Mouse (Mus musculus): ENCODE results near the gene Rbms3. TPM values are rescaled to one million over a fixed set of nuclear protein-coding genes. Genes with fewer than 3 reads are reported as not detected.
A peak's percentile ranks its signal among the peaks of the same experiment; 100 is the strongest.

Gene Rbms3
- polyA plus RNA-seq, 1 experiment from 2014 or later = 13.1 TPM

GRCm38 (mm10) chr9:116956156-116956555, 673.6 kb downstream of the Rbms3 start:
- Histone ChIP-seq H3K9me3 (replicated peaks) (peaks cover 5% of the 10 kb centered on the region; the same call in 1 of the 2 replicates), H3K4me2 (no peak overlapping the region), H3K9ac (no peak overlapping the region), H3K27me3 (no peaks in the 10 kb centered on the region), H3K27ac (no peak overlapping the region), H3K36me3 (ENCODE audit: poor library complexity, severe bottlenecking) (no peaks in the 10 kb centered on the region), H3K4me3 (no peak overlapping the region), H3K4me1 (no peaks in the 10 kb centered on the region)
- ATAC-seq = no peak
- WGBS = 94% methylated on average over 2 of the region's 2 CpGs

- Histone ChIP-seq H3K4me3 (no peak overlapping the region), H3K9me3 (replicated peaks) (no peaks in the 10 kb centered on the region), H3K9ac (no peak overlapping the region), H3K36me3 (ENCODE audit: poor library complexity, severe bottlenecking) (no peaks in the 10 kb centered on the region), H3K4me2 (no peak overlapping the region), H3K27ac (no peak overlapping the region), H3K4me1 (no peaks in the 10 kb centered on the region), H3K27me3 (no peaks in the 10 kb centered on the region)
- WGBS = 83% methylated on average over 3 of the region's 3 CpGs
- ATAC-seq = no peak
These were observed 681.5 kb downstream of the Rbms3 start for GRCm38 (mm10) chr9:116948211-116948610.

GRCm38 (mm10) chr9:116947369-116947768, 682.3 kb downstream of the Rbms3 start:
- Histone ChIP-seq H3K9ac (no peak overlapping the region), H3K4me3 (no peak overlapping the region), H3K27me3 (no peaks in the 10 kb centered on the region), H3K36me3 (ENCODE audit: poor library complexity, severe bottlenecking) (no peaks in the 10 kb centered on the region), H3K27ac (no peak overlapping the region), H3K9me3 (replicated peaks) (no peaks in the 10 kb centered on the region), H3K4me2 (no peak overlapping the region), H3K4me1 (no peaks in the 10 kb centered on the region)
- 91% methylated on average over 4 of the region's 4 CpGs for WGBS
- no peak for ATAC-seq

GRCm38 (mm10) chr9:116946787-116947186, 682.9 kb downstream of the Rbms3 start:
- WGBS = 93% methylated on average over 3 of the region's 3 CpGs
- Histone ChIP-seq H3K4me1 (no peaks in the 10 kb centered on the region), H3K4me3 (no peak overlapping the region), H3K36me3 (ENCODE audit: poor library complexity, severe bottlenecking) (no peaks in the 10 kb centered on the region), H3K9ac (no peak overlapping the region), H3K27me3 (no peaks in the 10 kb centered on the region), H3K27ac (no peak overlapping the region), H3K9me3 (replicated peaks) (no peaks in the 10 kb centered on the region), H3K4me2 (no peak overlapping the region)
- ATAC-seq = no peak

GRCm38 (mm10) chr9:116945689-116946088, 684.0 kb downstream of the Rbms3 start:
- ATAC-seq = no peak
- no peaks in the 10 kb centered on the region for H3K27me3 ChIP-seq
- H3K4me1 ChIP-seq = no peaks in the 10 kb centered on the region
- no peak overlapping the region for H3K27ac ChIP-seq
- H3K36me3 ChIP-seq (ENCODE audit: poor library complexity, severe bottlenecking) = no peaks in the 10 kb centered on the region
- no peak overlapping the region for H3K4me2 ChIP-seq
- no peaks in the 10 kb centered on the region for H3K9me3 ChIP-seq (replicated peaks)
- H3K9ac ChIP-seq = no peak overlapping the region
- 86% methylated on average over 9 of the region's 9 CpGs for WGBS
- no peak overlapping the region for H3K4me3 ChIP-seq

GRCm38 (mm10) chr9:116943902-116944301, 685.8 kb downstream of the Rbms3 start:
- no peaks in the 10 kb centered on the region for H3K9me3 ChIP-seq (replicated peaks)
- no peaks in the 10 kb centered on the region for H3K36me3 ChIP-seq (ENCODE audit: poor library complexity, severe bottlenecking)
- H3K4me2 ChIP-seq = no peak overlapping the region
- H3K27me3 ChIP-seq = no peaks in the 10 kb centered on the region
- no peak overlapping the region for H3K4me3 ChIP-seq
- WGBS = 87% methylated on average over 15 of the region's 15 CpGs
- no peaks in the 10 kb centered on the region for H3K4me1 ChIP-seq
- ATAC-seq = no peak
- H3K9ac ChIP-seq = no peak overlapping the region
- no peak overlapping the region for H3K27ac ChIP-seq

GRCm38 (mm10) chr9:116941116-116941515, 688.6 kb downstream of the Rbms3 start:
- ATAC-seq = no peak
- no peaks in the 10 kb centered on the region for H3K27me3 ChIP-seq
- H3K27ac ChIP-seq = no peak overlapping the region
- H3K4me1 ChIP-seq = no peaks in the 10 kb centered on the region
- no peak overlapping the region for H3K4me2 ChIP-seq
- 80% methylated on average over 4 of the region's 4 CpGs for WGBS
- no peaks in the 10 kb centered on the region for H3K9me3 ChIP-seq (replicated peaks)
- H3K4me3 ChIP-seq = no peak overlapping the region
- H3K36me3 ChIP-seq (ENCODE audit: poor library complexity, severe bottlenecking) = no peaks in the 10 kb centered on the region
- H3K9ac ChIP-seq = no peak overlapping the region

- ATAC-seq = no peak
- Histone ChIP-seq H3K27ac (no peak overlapping the region), H3K4me2 (no peak overlapping the region), H3K9me3 (replicated peaks) (no peaks in the 10 kb centered on the region), H3K4me3 (no peak overlapping the region), H3K4me1 (no peaks in the 10 kb centered on the region), H3K9ac (no peak overlapping the region), H3K36me3 (ENCODE audit: poor library complexity, severe bottlenecking) (no peaks in the 10 kb centered on the region), H3K27me3 (no peaks in the 10 kb centered on the region)
- WGBS = 71% methylated on average over 8 of the region's 8 CpGs
These were observed 689.0 kb downstream of the Rbms3 start for GRCm38 (mm10) chr9:116940693-116941092.

GRCm38 (mm10) chr9:116928338-116928737, 701.4 kb downstream of the Rbms3 start:
- Histone ChIP-seq H3K4me3 (no peak overlapping the region), H3K27ac (no peak overlapping the region), H3K4me1 (peaks cover 3% of the 10 kb centered on the region; the same call in 1 of the 2 replicates), H3K9ac (no peak overlapping the region), H3K27me3 (peaks cover 36% of the 10 kb centered on the region), H3K36me3 (ENCODE audit: poor library complexity, severe bottlenecking) (no peaks in the 10 kb centered on the region), H3K9me3 (replicated peaks) (no peaks in the 10 kb centered on the region), H3K4me2 (no peak overlapping the region)
- no peak for ATAC-seq
- WGBS = 17% methylated on average over 10 of the region's 10 CpGs

GRCm38 (mm10) chr9:116923151-116923550, 706.6 kb downstream of the Rbms3 start:
- WGBS = 86% methylated on average over 8 of the region's 8 CpGs
- Histone ChIP-seq H3K27ac (no peak overlapping the region), H3K4me1 (peaks cover 12% of the 10 kb centered on the region), H3K4me2 (no peak overlapping the region), H3K36me3 (ENCODE audit: poor library complexity, severe bottlenecking) (no peaks in the 10 kb centered on the region), H3K27me3 (peaks cover 63% of the 10 kb centered on the region), H3K9ac (no peak overlapping the region), H3K4me3 (no peak overlapping the region), H3K9me3 (replicated peaks) (no peaks in the 10 kb centered on the region)
- ATAC-seq = no peak

- WGBS = 83% methylated on average over 3 of the region's 3 CpGs
- no peak overlapping the region for H3K9ac ChIP-seq
- no peaks in the 10 kb centered on the region for H3K36me3 ChIP-seq (ENCODE audit: poor library complexity, severe bottlenecking)
- no peak overlapping the region for H3K27ac ChIP-seq
- no peak for ATAC-seq
- no peak overlapping the region for H3K4me3 ChIP-seq
- peaks cover 69% of the 10 kb centered on the region for H3K27me3 ChIP-seq
- peaks cover 12% of the 10 kb centered on the region for H3K4me1 ChIP-seq
- H3K9me3 ChIP-seq (replicated peaks) = no peaks in the 10 kb centered on the region
- H3K4me2 ChIP-seq = no peak overlapping the region
These were observed 707.2 kb downstream of the Rbms3 start for GRCm38 (mm10) chr9:116922561-116922960.

- H3K4me2 ChIP-seq = 0 out of 2 replicates have a peak overlapping the region, but pooled peaks have one; percentile 1
- H3K27ac ChIP-seq = no peak overlapping the region
- H3K4me1 ChIP-seq = peaks cover 12% of the 10 kb centered on the region
- no peaks in the 10 kb centered on the region for H3K9me3 ChIP-seq (replicated peaks)
- WGBS = 5% methylated on average over 12 of the region's 12 CpGs
- H3K36me3 ChIP-seq (ENCODE audit: poor library complexity, severe bottlenecking) = no peaks in the 10 kb centered on the region
- ATAC-seq = peak; percentile 95
- no peak overlapping the region for H3K9ac ChIP-seq
- peaks cover 76% of the 10 kb centered on the region for H3K27me3 ChIP-seq
- H3K4me3 ChIP-seq = no peak overlapping the region
These were observed 710.2 kb downstream of the Rbms3 start for GRCm38 (mm10) chr9:116919441-116920019.

GRCm38 (mm10) chr9:116912493-116912847, 717.2 kb downstream of the Rbms3 start:
- 28% methylated on average over 3 of the region's 3 CpGs for WGBS
- no peak overlapping the region for H3K4me2 ChIP-seq
- H3K4me3 ChIP-seq = no peak overlapping the region
- peak overlapping the region; percentile 19; the same call in 1 of the 2 replicates for H3K27ac ChIP-seq
- H3K4me1 ChIP-seq = peaks cover 15% of the 10 kb centered on the region
- H3K36me3 ChIP-seq (ENCODE audit: poor library complexity, severe bottlenecking) = no peaks in the 10 kb centered on the region
- no peaks in the 10 kb centered on the region for H3K9me3 ChIP-seq (replicated peaks)
- no peak overlapping the region for H3K9ac ChIP-seq
- H3K27me3 ChIP-seq = peaks cover 44% of the 10 kb centered on the region
- no peak for ATAC-seq

Measured in forebrain, embryonic 13.5 days (tissue).